Mouse (Mus musculus) hindbrain, embryonic 16.5 days (tissue): ENCODE data around the gene Sema5a. TPM values are rescaled to one million over a fixed set of nuclear protein-coding genes. Genes with fewer than 3 reads are reported as not detected.

Experiments used
- ATAC-seq: fragments of 200-750 bp; cut with Nextera tagmentation; 2 replicates; pipeline ENCODE4 v1.8.0; 2017; ENCODE audit warnings: moderate TSS enrichment, moderate library complexity
- H3K27ac ChIP-seq: fragments of 300-500 bp; sonication (generic); 2 replicates; pipeline ENCODE4 v1.5.1; 2014; ENCODE audit warnings: low read depth, mild to moderate bottlenecking, control low read depth, low read length, moderate library complexity
- H3K27me3 ChIP-seq: fragments of 300-500 bp; sonication (generic); replicated peaks from 2 replicates; pipeline ENCODE4 v1.6.1; 2014; ENCODE audit warnings: low read length; ENCODE audit not compliant: control insufficient read depth, insufficient read depth
- H3K36me3 ChIP-seq: fragments of 300-500 bp; sonication (generic); 2 replicates; pipeline ENCODE4 v1.6.1; 2014; ENCODE audit warnings: mild to moderate bottlenecking, low read length, moderate library complexity, mixed read lengths; ENCODE audit not compliant: control insufficient read depth, insufficient read depth
- H3K4me1 ChIP-seq: fragments of 300-500 bp; sonication (generic); 2 replicates; pipeline ENCODE4 v1.6.1; 2014; ENCODE audit warnings: low read depth, low read length; ENCODE audit not compliant: control insufficient read depth, insufficient read depth
- H3K4me2 ChIP-seq: fragments of 300-500 bp; sonication (generic); 2 replicates; pipeline ENCODE4 v1.6.1; 2014; ENCODE audit warnings: mild to moderate bottlenecking, low read length, control low read depth, moderate library complexity
- H3K4me3 ChIP-seq: fragments of 300-500 bp; sonication (generic); 2 replicates; pipeline ENCODE4 v1.5.1; 2014; ENCODE audit warnings: mild to moderate bottlenecking, low read length, control low read depth, moderate library complexity
- H3K9ac ChIP-seq: fragments of 300-500 bp; sonication (generic); 2 replicates; pipeline ENCODE4 v1.6.1; 2014; ENCODE audit warnings: low read depth, mild to moderate bottlenecking, control low read depth, low read length, moderate library complexity
- H3K9me3 ChIP-seq: fragments of 300-500 bp; sonication (generic); 2 replicates; pipeline ENCODE4 v1.6.1; 2014; ENCODE audit warnings: mild to moderate bottlenecking, low read length, moderate library complexity; ENCODE audit not compliant: control insufficient read depth
- WGBS: fragments of 180-500 bp; shearing (Covaris S2); extraction: QIAGEN DNeasy Blood & Tissue Kit; methylation state at CpG from one replicate; pipeline ENCODE4 v1.1.7; 2014; 5-methylcytosine and 5-hydroxymethylcytosine counted together
- polyA plus RNA-seq: library from polyadenylated mRNA; unstranded; fragments of >200 nt; fragmentation: Nextera tagmentation; extraction: Ambion mirVana; gene quantifications from 2 replicates; pipeline ENCODE4 v1.2.1, GENCODE M21; 2015

Sema5a gene
- polyA plus RNA-seq, 1 experiment from 2014 or later, result 10.1 TPM

DNA sequence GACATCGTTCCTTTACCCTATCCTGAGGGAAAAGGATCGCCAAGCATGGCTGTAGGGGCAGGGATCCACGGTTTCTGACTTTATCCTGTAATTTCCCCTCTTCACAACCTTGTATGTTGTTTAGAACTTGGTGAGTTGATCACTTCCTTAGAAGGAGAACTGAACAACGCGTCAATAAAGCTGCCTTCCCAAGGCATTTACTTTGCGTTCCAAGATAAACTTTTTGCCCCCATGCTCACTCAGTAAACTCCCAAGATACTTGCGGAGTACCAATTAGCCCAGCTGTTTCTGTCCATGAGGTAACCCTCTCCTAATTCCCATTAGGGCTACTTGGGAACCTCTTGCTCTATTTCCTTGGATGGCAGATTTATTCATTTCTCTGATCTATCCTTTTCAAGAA is 786 bp upstream of the Sema5a start:
- Histone ChIP-seq H3K9ac (no peak overlapping the region), H3K4me2 (peak overlapping the region; percentile 98), H3K27me3 (no peaks in the 10 kb centered on the region), H3K9me3 (no peaks in the 10 kb centered on the region), H3K27ac (no peak overlapping the region), H3K36me3 (no peaks in the 10 kb centered on the region), H3K4me1 (peaks cover 14% of the 10 kb centered on the region), H3K4me3 (peak overlapping the region; percentile 66)
- WGBS, result 66% methylated on average over 7 of the region's 7 CpGs
- no peak for ATAC-seq

DNA sequence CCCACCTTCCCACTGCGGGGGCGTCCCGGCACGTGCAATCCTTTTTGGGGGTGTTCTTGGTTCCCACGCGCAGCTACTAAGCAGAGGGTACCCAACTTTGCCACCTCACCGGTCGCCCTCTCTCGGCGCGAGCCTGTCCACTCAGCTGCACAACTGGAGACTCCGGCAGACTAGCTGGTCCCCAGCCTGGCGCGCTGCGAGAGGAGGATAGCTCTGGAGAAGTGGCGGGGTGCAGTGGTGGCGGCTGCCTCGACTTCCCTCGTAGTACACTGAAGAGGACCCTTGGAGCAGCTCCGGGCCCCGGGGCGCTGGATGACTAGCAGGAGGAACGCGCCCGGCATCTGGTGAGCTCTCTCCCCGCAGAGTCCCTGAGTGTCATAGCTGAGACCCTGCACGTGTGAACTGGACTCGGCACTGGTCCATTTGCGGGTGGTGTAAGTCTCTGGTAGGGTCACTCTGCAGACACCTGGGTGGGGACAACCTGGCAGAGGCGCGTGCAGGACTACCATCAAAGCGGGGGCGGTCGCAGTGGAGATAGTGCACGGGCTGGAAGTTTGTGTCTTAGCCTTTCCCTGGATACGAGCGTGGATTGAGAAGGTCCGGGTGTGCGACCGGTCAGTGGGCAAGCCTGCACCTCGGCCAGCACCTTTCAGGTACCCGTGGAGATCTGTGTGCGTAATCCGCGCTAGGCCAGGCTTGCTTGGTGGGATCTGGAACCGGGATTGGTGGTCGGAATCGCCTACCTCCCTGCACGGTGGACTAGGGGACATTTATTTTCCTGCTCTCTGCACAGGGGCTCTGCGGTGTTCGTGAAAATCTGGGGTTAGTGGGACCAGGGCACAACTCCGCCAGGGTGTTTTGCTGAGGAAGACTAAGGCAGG is 586 bp downstream of the Sema5a start:
- ATAC-seq, result peak; percentile 86
- Histone ChIP-seq H3K27me3 (no peaks in the 10 kb centered on the region), H3K4me3 (peak overlapping the region; percentile 66), H3K9ac (peak overlapping the region; percentile 65), H3K9me3 (no peaks in the 10 kb centered on the region), H3K27ac (peak overlapping the region; percentile 9; the same call in 1 of the 2 replicates), H3K4me1 (peaks cover 14% of the 10 kb centered on the region), H3K4me2 (peak overlapping the region; percentile 98), H3K36me3 (no peaks in the 10 kb centered on the region)
- under 1% methylated on average over 50 of the region's 52 CpGs for WGBS

DNA sequence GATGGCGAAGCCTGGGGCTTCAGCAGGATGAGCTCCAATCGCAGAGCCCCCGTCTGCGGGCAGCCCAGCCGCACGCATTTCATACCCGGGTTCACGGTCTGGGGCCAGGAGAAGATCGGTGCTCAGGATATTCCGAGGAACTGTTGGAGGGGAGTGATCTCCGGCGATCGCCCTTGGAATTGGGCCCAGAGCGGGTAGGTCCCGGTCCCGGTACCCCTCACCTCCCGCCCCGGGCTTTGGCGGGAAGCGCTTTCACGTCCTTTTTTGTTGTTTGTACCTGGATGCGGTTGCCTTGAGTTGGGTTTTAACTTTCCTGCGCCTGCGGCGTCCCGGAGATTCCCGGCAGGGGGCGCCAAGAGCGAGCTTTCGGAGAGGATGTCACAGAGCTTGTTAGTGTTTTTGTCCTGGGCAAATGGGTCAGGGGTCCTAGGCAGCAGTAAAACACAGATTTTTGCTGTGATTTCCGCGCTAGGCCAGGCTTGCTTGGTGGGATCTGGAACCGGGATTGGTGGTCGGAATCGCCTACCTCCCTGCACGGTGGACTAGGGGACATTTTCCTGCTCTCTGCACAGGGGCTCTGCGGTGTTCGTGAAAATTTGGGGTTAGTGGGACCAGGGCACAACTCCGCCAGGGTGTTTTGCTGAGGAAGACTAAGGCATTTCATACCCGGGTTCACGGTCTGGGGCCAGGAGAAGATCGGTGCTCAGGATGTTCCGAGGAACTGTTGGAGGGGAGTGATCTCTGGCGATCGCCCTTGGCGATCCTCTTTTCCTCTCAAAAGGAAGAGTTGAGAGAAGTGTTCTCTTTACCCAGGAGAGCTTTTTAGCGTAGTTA is 1.4 kb downstream of the Sema5a start:
- H3K4me3 ChIP-seq, result peak overlapping the region; percentile 66
- peak; percentile 63 for ATAC-seq
- H3K4me2 ChIP-seq, result peak overlapping the region; percentile 98
- H3K9me3 ChIP-seq, result no peaks in the 10 kb centered on the region
- H3K27me3 ChIP-seq, result no peaks in the 10 kb centered on the region
- no peaks in the 10 kb centered on the region for H3K36me3 ChIP-seq
- WGBS, result 1% methylated on average over 47 of the region's 47 CpGs
- peak overlapping the region; percentile 65 for H3K9ac ChIP-seq
- 0 out of 2 replicates have a peak overlapping the region, but pooled peaks have one; percentile 34 for H3K27ac ChIP-seq
- H3K4me1 ChIP-seq, result peaks cover 14% of the 10 kb centered on the region

DNA sequence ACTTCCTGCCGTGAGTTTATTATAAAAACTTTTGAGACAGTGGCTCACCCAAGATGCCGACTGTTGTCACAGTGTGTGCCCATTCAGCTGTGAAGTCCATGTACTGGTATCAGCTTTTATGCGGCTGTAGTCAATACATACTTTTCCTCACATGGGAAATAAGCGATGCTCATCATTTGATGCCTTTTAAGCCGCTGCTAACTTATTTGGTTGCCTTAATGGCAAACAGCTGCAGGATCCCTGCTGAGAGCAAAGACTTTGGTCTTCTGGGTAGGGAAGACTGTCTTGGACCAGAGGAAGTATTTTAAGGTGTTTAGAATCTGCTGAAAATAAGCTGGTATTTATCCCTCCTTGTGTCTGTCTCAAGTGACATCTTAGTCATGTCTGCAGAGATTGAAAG is 2.7 kb downstream of the Sema5a start:
- Histone ChIP-seq H3K27me3 (no peaks in the 10 kb centered on the region), H3K4me1 (peaks cover 14% of the 10 kb centered on the region), H3K9ac (no peak overlapping the region), H3K4me2 (peak overlapping the region; percentile 98), H3K27ac (no peak overlapping the region), H3K36me3 (no peaks in the 10 kb centered on the region), H3K9me3 (no peaks in the 10 kb centered on the region), H3K4me3 (peak overlapping the region; percentile 66)
- no peak for ATAC-seq
- 46% methylated on average over 5 of the region's 5 CpGs for WGBS

DNA sequence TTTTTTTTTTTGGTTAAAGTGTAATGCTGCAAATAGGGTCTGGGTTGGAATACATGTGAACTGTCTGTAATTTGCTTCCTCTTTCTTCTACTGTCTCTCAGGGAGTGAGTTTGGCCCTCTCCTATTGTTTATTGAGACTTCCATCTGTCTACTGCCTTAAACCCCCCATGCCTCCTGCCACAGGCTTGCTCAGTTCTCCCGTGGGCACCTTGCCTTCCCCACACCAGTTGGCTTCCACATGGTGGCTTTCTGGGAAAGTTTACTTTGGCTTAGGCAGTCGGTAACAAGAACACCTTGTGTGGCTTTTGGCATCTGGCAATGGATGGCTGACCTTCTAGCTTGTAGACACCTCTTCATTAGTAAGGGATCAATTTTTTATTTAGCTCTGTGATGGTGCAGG is 10.2 kb downstream of the Sema5a start:
- ATAC-seq, result no peak
- H3K4me3 ChIP-seq, result no peak overlapping the region
- no peaks in the 10 kb centered on the region for H3K36me3 ChIP-seq
- H3K27me3 ChIP-seq, result no peaks in the 10 kb centered on the region
- 0 out of 2 replicates have a peak, but pooled peaks cover 5% of the 10 kb centered on the region for H3K4me1 ChIP-seq
- H3K9ac ChIP-seq, result no peak overlapping the region
- 84% methylated on average over 2 of the region's 2 CpGs for WGBS
- H3K4me2 ChIP-seq, result no peak overlapping the region
- H3K27ac ChIP-seq, result no peak overlapping the region
- 0 out of 2 replicates have a peak, but pooled peaks cover 4% of the 10 kb centered on the region for H3K9me3 ChIP-seq

DNA sequence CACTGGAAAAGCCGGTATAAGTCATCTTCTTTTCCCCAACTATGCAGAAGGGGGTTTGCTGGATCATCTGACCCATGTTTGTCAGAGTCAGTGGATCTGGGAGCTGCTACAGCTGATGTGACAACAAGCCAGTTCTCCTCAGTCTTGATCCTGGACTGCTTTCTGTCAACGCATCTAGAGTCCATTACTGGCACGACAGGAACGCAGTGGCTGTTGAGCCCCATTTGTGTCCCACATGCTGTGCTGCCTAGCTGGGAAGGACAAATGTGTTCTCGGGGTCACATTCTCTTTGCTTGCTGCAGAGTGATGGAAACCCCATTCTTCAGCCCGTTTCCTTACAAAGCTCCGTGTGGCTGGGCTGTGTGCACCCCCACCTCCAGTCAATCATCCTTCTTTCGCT is 12.7 kb downstream of the Sema5a start:
- 68% methylated on average over 8 of the region's 8 CpGs for WGBS
- Histone ChIP-seq H3K27ac (no peak overlapping the region), H3K9ac (no peak overlapping the region), H3K4me1 (0 out of 2 replicates have a peak, but pooled peaks cover 5% of the 10 kb centered on the region), H3K9me3 (0 out of 2 replicates have a peak, but pooled peaks cover 4% of the 10 kb centered on the region), H3K36me3 (no peaks in the 10 kb centered on the region), H3K4me3 (no peak overlapping the region), H3K4me2 (no peak overlapping the region), H3K27me3 (no peaks in the 10 kb centered on the region)
- ATAC-seq, result no peak; the same call in 1 of the 2 replicates

DNA sequence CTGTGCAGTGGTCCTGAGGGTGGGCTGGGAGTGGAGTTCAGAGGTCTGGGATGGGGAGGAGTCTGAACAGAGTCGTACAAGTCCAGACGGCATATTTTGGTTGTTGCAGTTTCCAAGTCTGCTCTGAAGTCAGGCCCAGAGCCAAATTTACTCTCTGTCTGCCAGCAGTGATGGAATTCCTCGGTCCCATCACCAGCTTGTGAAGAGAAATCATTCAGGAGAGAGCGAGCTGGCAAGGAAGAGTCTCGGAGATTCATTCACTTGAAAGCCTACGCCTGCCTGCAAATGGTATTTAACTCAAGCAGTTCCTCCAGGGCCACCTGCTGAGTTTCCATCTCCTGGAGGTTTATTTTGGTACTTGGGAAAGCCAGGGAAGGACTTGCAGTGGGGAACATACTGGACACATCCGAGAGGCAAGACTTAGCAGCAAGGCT is 13.3 kb downstream of the Sema5a start:
- Histone ChIP-seq H3K27me3 (no peaks in the 10 kb centered on the region), H3K9ac (no peak overlapping the region), H3K9me3 (0 out of 2 replicates have a peak, but pooled peaks cover 4% of the 10 kb centered on the region), H3K4me2 (peak overlapping the region; percentile 0; the same call in 1 of the 2 replicates), H3K27ac (no peak overlapping the region), H3K36me3 (no peaks in the 10 kb centered on the region), H3K4me3 (no peak overlapping the region), H3K4me1 (0 out of 2 replicates have a peak, but pooled peaks cover 5% of the 10 kb centered on the region)
- no peak; the same call in 1 of the 2 replicates for ATAC-seq
- 51% methylated on average over 7 of the region's 7 CpGs for WGBS

DNA sequence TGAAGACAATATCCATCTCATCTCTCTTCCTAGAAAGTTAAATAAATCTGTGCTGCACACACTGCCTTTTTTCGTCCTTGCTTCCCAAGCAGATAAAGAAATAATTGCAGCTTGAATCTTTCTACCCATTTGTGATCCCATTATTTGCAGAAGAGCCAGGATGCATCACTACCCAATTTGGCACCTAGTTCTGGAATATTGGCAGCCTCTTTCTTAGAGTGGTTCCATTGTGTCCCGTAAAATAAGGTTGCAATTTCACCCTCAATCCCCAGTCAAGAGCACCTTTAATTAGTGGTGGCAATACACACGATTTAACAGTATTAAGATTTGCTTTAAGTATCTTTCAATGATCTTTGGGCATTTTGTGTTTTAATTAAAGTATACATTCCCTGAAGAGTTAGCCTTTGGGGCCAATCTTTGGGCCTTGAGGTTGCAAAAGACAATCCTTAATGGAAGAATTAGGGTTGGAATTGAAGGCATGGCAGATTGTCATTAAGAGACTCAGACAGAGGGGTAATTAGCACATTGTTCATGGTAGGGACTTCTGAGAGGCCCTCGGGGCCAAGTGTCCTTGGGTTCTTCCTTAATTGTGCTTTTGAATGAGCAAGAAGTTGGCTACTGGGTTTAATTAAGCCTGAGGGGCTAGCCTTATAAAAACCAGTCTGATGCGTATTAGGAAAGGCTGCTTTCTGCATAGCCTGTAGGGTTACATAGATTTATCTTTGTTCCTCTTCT is 14.9 kb downstream of the Sema5a start:
- Histone ChIP-seq H3K9ac (no peak overlapping the region), H3K4me2 (no peak overlapping the region), H3K9me3 (no peaks in the 10 kb centered on the region), H3K27ac (no peak overlapping the region), H3K27me3 (no peaks in the 10 kb centered on the region), H3K36me3 (no peaks in the 10 kb centered on the region), H3K4me1 (peaks cover 5% of the 10 kb centered on the region; the same call in 1 of the 2 replicates), H3K4me3 (no peak overlapping the region)
- 64% methylated on average over 5 of the region's 5 CpGs for WGBS
- ATAC-seq, result no peak
